Mouse (Mus musculus) ES-Bruce4 (cell line): ENCODE data around the gene Kcnd3. TPM values are rescaled to one million over a fixed set of nuclear protein-coding genes. Genes with fewer than 3 reads are reported as not detected.

Experiments
- H3K27ac ChIP-seq: 2 replicates; pipeline ENCODE4 v1.5.1; 2012; ENCODE audit warnings: low read length, inconsistent platforms; ENCODE audit not compliant: insufficient read depth
- H3K27me3 ChIP-seq: 2 replicates; pipeline ENCODE4 v1.6.1; 2012; ENCODE audit warnings: mild to moderate bottlenecking, low read length, inconsistent platforms; ENCODE audit not compliant: control insufficient read depth, poor library complexity, insufficient read depth, severe bottlenecking
- H3K36me3 ChIP-seq: 2 replicates; pipeline ENCODE4 v1.6.1; 2012; ENCODE audit warnings: inconsistent platforms, mild to moderate bottlenecking, low read length, moderate library complexity; ENCODE audit not compliant: control insufficient read depth, poor library complexity, insufficient read depth, severe bottlenecking
- H3K4me1 ChIP-seq: one replicate; pipeline ENCODE4 v1.8.1; 2011; ENCODE audit warnings: low read length; ENCODE audit not compliant: control insufficient read depth, insufficient read depth
- H3K4me3 ChIP-seq: 2 replicates; pipeline ENCODE4 v1.5.1; 2011; ENCODE audit warnings: low read depth, mild to moderate bottlenecking, low read length
- H3K9ac ChIP-seq: 2 replicates; pipeline ENCODE4 v1.6.1; 2012; ENCODE audit warnings: low read depth, mild to moderate bottlenecking, inconsistent platforms; ENCODE audit not compliant: poor library complexity, severe bottlenecking
- H3K9me3 ChIP-seq: replicated peaks from 2 replicates; pipeline ENCODE4 v1.6.1; 2012; ENCODE audit warnings: mild to moderate bottlenecking, low read length, inconsistent platforms; ENCODE audit not compliant: control insufficient read depth, poor library complexity, insufficient read depth, severe bottlenecking
- CTCF ChIP-seq: IDR thresholded peaks from one replicate; pipeline ENCODE4 v1.8.1; 2011; ENCODE audit warnings: low read depth, low read length
- EP300 ChIP-seq: IDR thresholded peaks from 2 replicates; pipeline ENCODE4 v1.6.1; 2011; ENCODE audit warnings: low read depth, low read length; ENCODE audit not compliant: insufficient read depth
- POLR2A ChIP-seq: IDR thresholded peaks from one replicate; pipeline ENCODE4 v1.8.1; 2011; ENCODE audit warnings: low read length; ENCODE audit not compliant: insufficient read depth
- polyA plus RNA-seq: library from polyadenylated mRNA; stranded (reverse); fragments of >200 nt; gene quantifications from 2 replicates; pipeline ENCODE4 v1.2.4, GENCODE M21; 2011; ENCODE audit warnings: low read depth; ENCODE audit not compliant: missing spikeins, insufficient read depth, insufficient read length

Gene Kcnd3
- polyA plus RNA-seq, 1 experiment, result not detected

DNA sequence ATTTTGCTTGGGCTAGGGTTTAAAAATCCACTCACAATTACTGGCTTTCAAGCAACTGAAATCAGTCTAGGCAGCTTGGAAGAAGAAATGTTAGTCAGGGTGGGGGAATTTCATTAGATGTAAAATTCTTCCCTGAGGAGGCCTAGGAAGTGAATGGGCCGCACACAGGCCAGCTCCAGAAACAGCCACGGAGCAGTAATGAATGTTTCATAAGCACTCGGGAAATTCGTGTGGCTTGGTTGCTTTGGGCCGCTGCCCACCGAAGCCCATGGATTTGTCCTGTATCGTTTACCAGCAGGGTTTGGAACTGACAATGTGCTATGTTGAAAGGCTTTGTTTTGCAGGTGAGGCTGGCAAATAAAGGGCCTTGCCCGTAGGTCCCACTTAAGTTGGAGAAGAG lies 114.8 kb downstream of the Kcnd3 start:
- no peaks in the 10 kb centered on the region for H3K36me3 ChIP-seq
- no peak overlapping the region for H3K27ac ChIP-seq
- TF ChIP-seq POLR2A (no peak), CTCF (no peak), EP300 (no peak)
- no peaks in the 10 kb centered on the region for H3K27me3 ChIP-seq
- no peaks in the 10 kb centered on the region for H3K4me1 ChIP-seq
- H3K4me3 ChIP-seq, result no peak overlapping the region
- no peak overlapping the region for H3K9ac ChIP-seq
- H3K9me3 ChIP-seq, result no peaks in the 10 kb centered on the region

DNA sequence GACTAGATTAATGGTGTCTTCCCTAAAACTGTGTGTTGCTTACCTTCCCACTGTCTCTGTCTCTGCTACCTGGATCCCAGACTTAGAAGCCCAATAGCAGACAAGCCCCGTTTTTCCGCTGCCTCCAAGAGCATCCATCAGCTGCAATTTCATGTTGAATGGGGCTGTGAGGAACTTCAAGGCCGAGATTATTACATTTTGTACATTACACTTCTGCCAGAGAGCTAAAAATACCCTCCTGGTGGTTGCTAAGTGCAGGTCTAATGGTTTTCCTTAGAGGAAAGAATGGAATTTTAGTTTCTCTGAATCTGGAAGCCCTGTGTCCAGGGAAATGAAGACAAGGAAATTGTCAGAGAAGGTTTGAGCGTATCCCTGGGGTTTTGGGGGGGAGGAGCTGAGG lies 115.3 kb downstream of the Kcnd3 start:
- TF ChIP-seq POLR2A (no peak), CTCF (no peak), EP300 (no peak)
- H3K36me3 ChIP-seq, result no peaks in the 10 kb centered on the region
- H3K9ac ChIP-seq, result no peak overlapping the region
- H3K27ac ChIP-seq, result no peak overlapping the region
- H3K27me3 ChIP-seq, result no peaks in the 10 kb centered on the region
- no peaks in the 10 kb centered on the region for H3K9me3 ChIP-seq
- no peaks in the 10 kb centered on the region for H3K4me1 ChIP-seq
- H3K4me3 ChIP-seq, result no peak overlapping the region

DNA sequence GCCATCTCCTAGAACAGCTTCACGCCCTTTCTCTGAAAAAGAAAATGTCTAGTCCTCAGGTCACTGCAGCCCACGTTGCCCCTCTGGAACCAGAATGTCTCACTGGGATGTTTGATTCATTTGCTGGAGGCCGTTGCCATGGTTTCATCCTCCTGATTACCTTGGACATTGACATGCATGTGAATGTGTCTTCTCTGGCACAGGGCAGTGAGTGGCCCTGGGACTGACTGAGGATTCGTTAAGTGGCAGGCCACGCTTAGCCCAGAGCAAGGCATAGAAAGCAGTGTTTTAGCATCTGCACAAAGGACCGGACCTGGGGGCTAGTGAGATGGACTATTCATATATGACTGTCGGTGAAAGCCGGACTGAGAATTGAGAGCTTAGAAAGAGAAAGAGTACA lies 116.3 kb downstream of the Kcnd3 start:
- H3K36me3 ChIP-seq, result no peaks in the 10 kb centered on the region
- TF ChIP-seq POLR2A, result no peak
- TF ChIP-seq EP300, result no peak
- TF ChIP-seq CTCF, result no peak

DNA sequence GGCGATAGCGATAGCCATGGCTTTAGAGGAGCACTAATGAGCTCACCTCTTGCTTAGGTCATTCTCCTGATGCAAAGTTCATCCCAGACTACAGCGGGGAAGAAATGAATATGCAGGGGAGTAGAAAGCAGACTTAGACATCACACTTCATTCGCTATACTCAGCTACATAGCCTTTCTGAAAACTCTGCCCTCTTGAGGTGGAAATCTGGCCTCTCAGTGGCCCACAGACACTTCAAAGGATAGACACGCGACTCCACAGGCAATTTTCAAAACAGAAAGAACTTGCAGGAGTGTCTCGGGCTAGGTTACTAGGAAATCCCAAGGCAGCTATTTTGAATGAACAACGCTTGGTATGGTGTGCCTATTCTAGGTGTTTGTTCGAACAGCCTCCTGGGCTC lies 116.7 kb downstream of the Kcnd3 start:
- Histone ChIP-seq H3K9me3 (no peaks in the 10 kb centered on the region), H3K9ac (no peak overlapping the region), H3K4me1 (no peaks in the 10 kb centered on the region), H3K4me3 (no peak overlapping the region), H3K36me3 (no peaks in the 10 kb centered on the region), H3K27me3 (no peaks in the 10 kb centered on the region), H3K27ac (no peak overlapping the region)
- no peak for TF ChIP-seq EP300
- no peak for TF ChIP-seq CTCF
- TF ChIP-seq POLR2A, result no peak

More for the DNA sequence above, 116.3 kb downstream of the Kcnd3 start:
- Histone ChIP-seq H3K4me3 (no peak overlapping the region), H3K9ac (no peak overlapping the region), H3K27me3 (no peaks in the 10 kb centered on the region), H3K9me3 (no peaks in the 10 kb centered on the region), H3K27ac (no peak overlapping the region), H3K4me1 (no peaks in the 10 kb centered on the region)

DNA sequence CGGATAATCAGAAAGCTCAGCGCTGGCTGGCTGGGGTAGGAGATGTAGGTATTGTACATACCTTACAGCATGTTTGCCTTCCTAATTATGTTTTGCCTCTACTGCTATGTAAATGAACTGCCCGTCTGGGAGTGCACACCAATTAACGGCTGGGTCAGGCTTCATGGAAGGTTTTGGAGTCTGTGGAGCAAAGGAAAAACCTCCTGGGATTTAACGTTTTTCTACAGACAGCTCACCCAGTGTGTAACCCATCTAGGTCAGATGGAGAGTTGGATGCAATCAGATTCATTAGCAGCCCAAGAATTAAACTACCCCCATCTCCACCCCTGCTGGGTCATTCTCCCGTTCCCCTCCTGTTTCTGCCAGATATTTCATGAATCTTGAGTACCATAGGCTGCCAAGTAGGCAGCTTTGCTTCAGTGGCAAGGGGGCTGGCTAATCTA lies 117.2 kb downstream of the Kcnd3 start:
- no peak overlapping the region for H3K9ac ChIP-seq
- H3K27ac ChIP-seq, result no peak overlapping the region
- no peaks in the 10 kb centered on the region for H3K9me3 ChIP-seq
- H3K27me3 ChIP-seq, result no peaks in the 10 kb centered on the region
- TF ChIP-seq CTCF, result no peak
- TF ChIP-seq POLR2A, result no peak
- TF ChIP-seq EP300, result no peak
- no peaks in the 10 kb centered on the region for H3K36me3 ChIP-seq
- no peak overlapping the region for H3K4me3 ChIP-seq
- no peaks in the 10 kb centered on the region for H3K4me1 ChIP-seq

DNA sequence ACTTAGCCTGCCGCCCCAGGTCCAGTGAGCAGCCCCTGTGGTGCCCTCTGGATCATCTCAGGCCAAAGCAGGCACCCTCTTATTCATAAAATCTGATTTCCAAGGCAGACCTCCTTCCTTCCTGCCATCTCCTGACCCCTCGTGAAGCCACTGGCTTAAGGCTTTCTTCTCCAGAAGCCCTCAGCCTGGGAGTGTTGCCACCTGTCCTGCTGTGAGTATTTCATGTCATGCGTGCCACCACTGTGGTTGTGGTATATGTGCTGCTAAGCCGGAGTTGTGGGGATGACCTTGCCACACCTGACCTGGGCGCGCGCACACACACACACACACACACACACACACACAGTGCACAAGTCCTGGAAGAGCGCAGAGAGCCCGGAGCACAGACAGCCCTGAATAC lies 117.8 kb downstream of the Kcnd3 start:
- no peaks in the 10 kb centered on the region for H3K27me3 ChIP-seq
- no peak overlapping the region for H3K9ac ChIP-seq
- H3K4me3 ChIP-seq, result no peak overlapping the region
- H3K4me1 ChIP-seq, result no peaks in the 10 kb centered on the region
- H3K27ac ChIP-seq, result no peak overlapping the region
- H3K36me3 ChIP-seq, result no peaks in the 10 kb centered on the region
- no peaks in the 10 kb centered on the region for H3K9me3 ChIP-seq
- TF ChIP-seq EP300 (no peak), POLR2A (no peak), CTCF (no peak)
